Mouse (Mus musculus) 416B (cell line): ENCODE measurements around the gene Klk11.

Experiments
- DNase-seq: peaks from one replicate; pipeline ENCODE4 v3.0.0; 2011; ENCODE audit warnings: low read depth

The Klk11 gene

DNA sequence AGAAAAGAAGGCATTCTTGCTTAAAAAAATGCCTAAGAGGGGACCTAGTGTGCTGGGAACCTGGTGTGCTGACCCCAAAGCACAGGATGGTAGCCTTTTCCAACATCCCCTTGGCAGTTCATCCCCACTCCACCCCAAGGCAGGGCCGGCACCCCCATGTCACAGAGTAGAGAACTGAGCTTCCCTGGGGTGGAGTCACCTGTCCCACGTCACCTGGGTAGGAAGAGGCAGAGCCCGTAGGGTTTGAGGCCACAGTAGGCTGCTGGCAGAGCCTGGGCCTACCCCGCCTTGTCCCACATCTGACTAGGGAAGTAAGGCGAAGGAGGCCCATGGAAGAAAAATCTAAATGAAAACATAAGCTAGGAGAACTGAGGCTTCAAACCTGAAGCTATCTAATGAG lies at the start of gene Klk11:
TSS of gene Klk11 (plus strand) at position 241 of the 400 bp plus-strand sequence.
- DNase-seq, result no peak

DNA sequence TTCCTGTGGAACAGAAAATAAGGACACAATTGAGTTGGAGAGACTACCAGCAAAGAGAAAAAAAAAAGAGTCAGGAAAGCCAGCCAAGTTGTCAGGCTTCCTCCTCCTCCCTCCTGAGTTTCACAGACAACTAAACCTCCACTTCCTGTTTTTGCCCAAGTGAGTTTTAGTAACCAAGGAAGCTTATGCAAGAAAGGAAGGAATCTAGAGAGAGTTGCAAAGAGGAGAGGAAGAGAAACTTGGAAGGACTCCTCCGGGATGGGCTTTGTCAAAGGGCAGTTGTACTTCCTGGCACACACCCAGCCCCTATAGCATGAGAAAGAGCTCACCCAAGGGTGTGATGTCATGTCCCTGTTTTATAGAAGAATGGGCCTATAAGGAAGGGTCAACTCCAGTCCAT lies 26.6 kb upstream of the Klk11 start:
- DNase-seq, result peak; percentile 10

DNA sequence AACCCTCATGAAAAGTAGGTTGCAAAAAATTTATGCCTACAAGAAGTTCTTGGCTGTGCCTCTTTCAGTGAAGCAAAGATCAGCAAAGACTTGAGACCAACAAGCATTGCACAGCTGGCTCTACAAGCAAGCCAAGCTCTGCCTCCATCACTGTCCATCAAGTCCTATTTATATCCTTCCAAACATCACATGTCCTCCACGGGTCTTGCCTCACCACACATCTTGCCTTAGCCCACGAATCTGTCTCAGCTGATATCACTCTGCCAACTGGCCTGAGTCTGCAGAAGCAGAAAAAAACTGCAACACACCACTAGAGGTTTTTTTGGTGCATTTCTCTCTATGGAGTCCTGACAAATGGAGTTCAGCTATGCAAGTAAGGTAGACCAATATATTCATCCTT lies 21.6 kb upstream of the Klk11 start:
- DNase-seq, result no peak

DNA sequence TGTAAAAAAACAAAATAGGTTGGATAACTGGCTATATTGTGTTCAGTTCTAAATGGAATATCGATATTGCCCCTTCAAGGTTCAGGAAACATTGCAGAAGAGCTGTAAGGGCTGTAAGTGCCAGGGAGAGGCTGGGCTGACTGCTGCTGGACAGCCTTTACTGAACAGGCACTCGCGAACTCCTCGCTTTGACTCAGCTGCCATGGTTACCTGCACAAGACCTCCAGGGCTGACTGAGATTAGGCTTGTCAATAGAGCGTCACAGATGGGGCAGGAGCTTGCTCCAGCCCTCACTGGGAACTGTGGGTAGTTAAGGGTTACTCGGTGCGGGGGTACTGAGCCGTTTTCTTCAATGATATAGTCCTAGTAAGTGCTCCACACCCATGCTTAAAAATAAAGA lies 7.9 kb upstream of the Klk11 start:
- DNase-seq, result no peak

DNA sequence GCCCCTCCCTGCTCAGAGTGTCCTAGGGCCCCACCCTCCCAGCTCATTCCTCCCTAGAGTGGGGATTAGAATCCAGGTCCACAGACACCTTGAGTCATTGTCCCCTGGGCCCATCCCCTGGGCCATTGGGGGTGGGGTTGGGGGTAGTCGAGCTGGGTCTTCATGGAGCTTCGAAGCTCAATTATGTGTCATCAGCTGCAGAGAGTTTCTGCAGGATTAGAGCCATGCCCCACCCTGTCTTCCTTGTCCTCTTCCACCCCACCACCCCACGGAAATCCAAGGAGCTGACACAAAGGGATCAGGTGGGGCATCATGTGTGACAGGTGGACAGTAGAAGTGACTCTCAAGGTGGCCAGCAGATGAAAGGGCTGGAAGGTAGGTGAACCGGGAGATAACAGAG lies 5.8 kb upstream of the Klk11 start, which contains the start of gene Klk12:
TSS of gene Klk12 (plus strand) at position 301 of the 400 bp plus-strand sequence.
- no peak for DNase-seq

DNA sequence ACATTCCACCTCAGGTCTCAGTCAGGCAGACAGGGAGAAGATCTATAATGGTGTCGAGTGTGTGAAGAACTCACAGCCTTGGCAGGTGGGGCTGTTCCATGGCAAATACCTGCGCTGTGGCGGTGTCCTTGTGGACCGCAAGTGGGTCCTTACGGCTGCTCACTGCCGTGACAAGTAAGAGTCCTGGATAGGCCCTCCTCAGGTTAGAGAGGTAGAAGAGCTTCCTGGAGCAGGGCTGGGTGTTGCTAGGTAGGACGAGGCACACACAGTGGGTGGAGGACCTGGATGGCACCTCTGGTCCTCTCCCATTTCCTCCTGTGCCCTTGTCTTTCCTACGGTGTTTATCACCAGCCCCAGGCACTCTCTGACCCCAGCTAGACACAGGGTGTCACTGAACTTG lies 4.8 kb upstream of the Klk11 start:
- DNase-seq, result no peak

DNA sequence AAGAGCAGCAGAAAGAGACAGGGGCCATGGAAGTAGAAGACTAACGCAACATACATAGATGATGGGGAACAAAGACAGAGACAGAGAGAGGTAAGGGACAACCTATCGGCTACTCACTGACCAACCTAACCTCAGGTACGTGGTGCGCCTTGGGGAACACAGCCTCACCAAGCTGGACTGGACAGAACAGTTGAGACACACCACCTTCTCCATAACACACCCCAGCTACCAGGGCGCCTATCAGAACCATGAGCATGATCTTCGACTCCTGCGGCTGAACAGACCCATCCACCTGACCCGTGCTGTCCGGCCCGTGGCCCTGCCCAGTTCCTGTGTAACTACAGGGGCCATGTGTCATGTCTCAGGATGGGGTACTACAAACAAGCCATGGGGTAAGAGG lies 3.7 kb upstream of the Klk11 start:
- DNase-seq, result no peak

DNA sequence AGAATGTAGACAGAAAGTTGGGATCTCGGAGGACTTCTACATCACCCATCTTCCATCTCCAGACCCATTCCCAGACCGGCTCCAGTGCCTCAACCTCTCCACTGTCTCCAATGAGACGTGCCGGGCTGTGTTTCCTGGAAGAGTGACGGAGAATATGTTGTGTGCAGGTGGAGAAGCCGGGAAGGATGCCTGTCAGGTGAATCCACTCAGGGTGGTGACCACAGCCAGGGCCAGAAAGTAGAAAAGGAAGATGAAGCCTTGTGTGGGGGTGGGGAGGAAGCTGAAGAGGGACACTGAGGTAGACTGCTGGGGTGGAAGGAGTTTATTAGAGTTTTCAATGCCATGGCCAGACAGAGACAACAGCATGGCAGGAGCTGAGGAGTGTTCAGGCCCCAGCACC lies 2.5 kb upstream of the Klk11 start:
- DNase-seq, result no peak

DNA sequence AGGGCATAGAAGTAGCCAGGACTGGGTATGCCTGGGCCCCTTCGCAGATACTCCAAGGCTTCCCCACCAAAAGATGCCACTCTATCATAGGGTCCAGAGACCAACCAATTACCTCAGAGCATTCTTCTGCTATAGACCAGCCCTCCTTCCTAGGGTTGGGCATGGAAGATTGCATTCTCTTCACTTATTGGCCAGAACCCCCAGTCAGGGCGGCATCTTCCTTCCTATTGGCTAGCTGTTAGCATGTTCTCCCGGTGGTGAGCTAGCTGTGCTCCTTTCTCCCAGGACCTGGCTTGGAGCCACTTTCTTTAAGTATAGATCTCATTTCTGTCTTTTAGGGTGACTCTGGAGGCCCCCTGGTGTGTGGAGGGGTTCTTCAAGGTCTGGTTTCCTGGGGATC lies 1.5 kb upstream of the Klk11 start:
- DNase-seq, result no peak

DNA sequence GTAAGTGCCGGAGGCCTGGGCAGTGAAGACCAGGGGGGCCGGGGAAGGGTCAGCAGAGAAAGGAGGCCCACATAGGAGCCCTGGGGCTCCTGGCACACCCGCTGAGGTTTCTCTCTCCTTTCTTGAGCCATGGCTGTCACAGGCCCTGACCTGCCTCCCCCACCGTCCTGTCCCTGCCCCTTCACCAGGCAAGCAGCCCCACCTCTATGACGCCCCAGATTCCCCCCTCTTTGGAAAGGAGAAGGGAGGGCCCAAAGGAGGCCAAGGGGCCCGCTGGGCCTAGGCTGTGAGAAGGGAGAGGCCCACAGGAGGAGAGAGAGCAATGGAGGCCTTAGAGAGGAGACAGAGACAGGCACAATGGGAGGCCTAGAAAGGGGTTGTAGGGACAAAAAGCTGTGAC lies 398 bp downstream of the Klk11 start:
- DNase-seq, result no peak

DNA sequence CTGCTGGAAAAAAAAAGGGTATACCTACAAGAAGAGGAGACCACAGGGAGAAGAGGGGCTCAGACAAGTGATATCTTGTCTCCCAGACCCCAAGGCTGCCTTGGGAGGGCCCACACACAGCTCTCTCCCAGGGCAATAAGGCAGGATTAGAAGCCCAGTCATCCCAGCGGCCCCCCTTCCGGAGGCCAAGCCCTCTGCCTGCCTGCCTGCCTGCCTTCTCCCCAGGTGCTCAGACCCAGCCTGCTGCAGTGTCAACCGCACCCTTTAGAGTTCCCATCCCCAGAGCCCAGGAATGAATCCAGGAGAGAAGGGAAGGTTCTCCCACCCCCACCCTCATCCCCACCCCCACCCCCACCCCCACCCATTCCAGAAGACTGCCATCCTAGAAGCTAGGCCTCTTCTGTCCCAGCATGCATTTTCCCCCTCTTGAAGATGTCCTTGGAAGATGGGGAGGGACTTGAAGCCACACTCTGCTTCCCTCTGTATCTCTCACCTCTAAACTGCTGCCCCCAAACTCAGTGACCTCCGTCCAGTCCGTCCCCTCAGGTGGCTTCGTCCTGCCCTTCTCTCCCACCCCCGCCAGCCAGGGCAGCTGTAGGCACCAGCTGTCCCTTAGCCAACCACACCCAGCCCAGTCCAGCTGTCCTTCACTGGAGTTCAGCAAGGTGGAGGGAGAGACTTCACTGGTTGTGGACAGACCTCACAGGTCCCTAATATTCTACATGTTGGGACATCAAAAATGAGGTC lies 1.1 kb downstream of the Klk11 start:
- DNase-seq, result no peak

DNA sequence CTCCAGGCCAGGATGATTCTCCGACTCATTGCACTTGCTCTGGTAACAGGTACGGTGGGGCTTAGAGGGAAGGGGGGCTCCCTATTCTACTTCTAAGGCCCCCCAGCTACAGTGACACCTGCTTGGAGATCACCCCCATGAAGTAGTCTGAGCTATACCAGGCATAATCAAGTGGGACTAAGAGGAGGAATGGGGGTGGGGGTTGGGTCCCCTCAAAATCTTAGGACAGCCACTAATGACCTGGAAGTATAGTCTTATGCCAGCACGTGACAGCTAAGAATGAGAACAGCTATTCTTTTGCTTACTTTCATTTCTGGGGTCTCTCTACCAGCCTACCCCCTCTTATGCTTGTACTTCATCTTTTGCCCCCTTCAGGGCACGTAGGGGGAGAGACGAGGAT lies 2.1 kb downstream of the Klk11 start:
- DNase-seq, result no peak

DNA sequence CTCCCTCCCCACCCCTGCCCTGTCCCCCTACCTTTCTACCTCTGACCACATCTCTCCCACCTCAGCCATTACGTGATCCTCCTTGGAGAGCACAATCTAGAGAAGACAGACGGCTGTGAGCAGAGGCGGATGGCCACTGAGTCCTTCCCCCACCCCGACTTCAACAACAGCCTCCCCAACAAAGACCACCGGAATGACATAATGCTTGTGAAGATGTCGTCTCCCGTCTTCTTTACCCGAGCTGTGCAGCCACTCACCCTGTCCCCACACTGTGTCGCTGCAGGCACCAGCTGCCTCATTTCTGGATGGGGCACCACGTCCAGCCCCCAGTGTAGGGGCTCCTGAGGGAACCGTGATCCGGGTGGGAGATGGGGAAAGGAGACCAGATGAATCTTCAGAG lies 3.0 kb downstream of the Klk11 start:
- DNase-seq, result no peak

DNA sequence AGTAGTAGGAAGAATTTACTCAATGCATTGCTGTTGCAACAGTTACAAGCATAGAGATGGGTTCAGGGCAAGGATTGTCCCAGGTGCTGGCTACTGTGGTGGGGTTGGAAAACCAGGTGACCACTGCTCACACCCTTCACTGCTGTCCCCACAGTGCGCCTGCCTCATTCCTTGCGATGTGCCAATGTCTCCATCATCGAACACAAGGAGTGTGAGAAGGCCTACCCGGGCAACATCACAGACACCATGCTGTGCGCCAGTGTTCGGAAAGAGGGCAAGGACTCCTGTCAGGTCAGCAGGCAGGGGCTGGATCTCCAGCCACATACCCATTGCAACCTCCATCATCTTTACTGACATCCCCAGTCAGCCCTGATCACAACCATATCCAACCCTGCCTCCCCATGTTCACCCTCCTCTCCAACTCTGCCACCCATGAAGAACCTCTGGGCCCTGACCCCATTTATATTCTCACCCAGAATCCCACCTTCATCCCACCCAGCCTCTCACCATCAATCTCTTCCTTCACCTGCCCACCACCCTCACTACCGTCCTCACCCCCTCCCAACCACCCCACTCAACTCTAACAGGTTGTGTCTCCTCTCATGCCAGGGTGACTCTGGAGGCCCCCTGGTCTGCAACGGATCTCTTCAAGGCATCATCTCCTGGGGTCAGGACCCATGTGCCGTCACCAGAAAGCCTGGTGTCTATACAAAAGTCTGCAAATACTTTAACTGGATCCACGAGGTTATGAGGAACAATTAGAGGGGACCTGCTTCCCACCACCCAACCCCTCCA lies 4.0 kb downstream of the Klk11 start:
- no peak for DNase-seq

DNA sequence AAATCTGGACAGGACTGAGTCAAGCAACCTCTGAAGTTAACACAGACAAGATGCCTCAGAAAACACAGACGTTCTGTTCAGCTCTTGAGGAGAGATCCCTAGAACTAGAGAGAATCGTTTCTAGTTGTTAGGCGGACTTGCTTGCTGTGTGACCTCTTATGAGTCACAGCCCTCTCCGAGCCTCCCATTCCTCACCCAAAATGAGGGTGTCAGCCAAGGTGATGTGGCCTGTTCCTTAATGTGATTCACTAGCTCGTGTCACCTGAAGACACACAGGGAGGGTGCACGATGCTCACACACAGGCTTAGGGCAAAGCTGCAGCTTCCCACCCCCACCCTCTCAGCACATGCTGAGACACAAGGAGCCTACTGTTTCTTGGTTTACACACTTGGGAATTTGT lies 5.8 kb downstream of the Klk11 start:
- no peak for DNase-seq

DNA sequence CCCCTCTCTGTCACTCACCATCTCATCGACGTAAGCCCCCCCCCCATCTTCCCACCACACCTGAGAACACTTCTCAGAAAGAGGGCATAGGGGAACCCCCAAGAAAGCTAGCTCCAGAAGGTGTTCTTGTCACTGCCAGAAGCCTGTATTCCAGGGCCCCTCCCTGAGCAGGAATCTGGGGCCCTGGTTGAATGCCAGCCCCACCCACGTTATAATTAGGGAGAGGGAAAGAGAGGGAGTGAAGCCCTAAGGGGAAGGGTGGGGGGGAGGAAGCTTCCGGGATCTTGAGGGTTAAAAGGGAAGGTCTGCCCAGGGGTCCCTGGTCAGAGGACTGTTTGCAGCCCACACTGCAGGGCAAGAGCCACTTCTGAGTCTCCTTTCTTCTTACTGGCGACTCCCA lies 6.3 kb downstream of the Klk11 start, which contains the start of gene Klk10:
TSS of gene Klk10 (plus strand) at position 290 of the 400 bp plus-strand sequence.
- DNase-seq, result no peak

DNA sequence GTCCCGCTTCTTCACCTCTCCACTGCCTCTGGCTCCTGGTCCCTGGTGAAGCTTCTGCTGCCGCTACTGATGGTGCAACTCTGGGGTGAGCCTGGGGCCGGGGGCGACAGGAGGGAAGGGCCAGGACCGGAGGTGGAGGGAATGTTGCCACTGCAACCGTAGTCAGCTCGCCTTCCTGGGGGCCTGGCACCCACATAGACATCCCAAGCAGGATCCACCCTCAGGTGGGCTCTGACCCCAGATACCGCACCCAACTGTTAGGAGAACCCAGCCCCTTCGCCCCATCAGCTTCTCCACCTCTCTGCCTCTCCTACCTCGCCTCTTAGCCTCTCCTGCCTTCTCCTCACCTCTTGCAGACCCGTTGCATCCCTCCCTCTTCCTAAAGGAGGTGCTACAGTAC lies 7.1 kb downstream of the Klk11 start:
- DNase-seq, result no peak

DNA sequence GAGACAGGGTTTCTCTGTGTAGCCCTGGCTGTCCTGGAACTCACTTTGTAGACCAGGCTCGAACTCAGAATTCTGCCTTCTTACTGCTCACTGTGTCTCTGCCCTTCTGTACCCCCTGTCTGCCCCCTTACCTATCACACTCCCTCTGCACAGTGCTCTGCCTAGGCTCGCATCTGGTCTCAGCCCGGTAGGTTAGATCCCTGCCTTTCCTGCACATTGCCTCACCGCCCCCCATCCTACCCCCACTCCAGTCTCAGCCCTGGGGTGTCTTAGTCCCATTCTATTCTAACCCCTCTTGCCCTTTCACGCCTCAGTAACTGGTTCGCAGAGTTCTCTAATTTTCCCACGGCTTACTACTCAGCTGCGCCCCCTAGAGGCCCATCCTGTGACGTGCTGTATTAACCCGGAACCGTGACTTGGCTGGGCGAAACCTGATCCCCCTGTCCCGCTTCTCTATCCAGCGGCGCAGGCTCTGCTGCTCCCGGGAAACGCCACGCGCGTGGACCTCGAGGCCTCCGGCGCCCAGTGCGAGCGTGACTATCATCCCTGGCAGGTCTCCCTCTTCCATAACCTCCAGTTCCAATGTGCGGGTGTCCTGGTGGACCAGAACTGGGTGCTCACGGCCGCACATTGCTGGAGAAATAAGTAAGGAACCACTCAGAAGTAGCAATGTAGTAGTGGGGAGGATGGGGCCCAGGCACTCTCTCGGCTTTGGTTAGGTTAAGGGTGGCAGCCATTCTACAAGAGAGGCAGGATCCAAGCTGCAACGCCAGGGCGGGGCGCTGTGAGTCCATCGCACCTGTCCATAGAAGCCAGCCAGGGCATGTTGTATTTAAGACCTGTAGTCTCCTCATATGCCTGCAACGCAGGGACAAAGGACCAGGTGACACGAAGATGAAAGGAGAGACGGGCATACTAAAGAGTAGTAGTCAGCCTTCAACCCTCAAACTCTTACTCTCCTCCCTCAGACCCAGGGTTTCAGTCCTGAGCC lies 8.2 kb downstream of the Klk11 start:
- DNase-seq, result peak; percentile 68

DNA sequence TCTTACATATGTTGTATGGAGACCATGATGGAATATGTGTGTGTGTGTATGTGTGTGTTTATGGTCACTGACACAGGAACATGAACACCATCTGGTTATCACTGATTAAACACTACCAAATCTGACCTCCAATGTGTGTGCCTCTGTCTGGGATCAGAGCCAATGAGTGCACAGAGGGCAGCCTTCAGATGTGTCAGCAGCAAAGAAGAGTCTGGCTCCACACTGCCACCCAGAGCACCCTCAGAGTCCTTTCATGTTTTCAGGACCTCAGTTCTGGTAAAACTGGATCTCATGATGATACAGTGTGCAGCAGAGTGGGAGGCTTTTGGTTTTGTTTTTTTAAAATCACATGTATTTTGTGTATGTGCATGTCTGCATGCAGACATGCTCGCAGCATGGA lies 10.9 kb downstream of the Klk11 start:
- peak; percentile 45 for DNase-seq

DNA sequence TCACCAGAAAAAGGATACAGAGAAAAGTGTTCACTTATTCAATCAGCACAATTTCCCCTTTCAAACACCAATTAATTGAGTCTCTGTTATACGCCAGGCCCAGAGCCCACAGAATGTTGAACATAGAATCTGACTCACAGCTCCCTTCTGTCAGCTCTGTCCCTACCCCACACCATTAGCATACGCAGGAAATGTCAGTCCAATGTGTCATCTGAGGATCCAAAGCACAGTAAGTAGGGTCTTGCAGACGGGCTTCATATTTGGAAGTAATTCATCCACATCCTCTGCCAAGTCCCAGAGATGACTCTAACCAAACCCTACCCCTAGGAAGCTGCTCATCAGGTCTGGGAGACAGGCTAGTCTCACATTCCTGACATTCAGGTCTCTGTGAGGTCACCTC lies 13.7 kb downstream of the Klk11 start:
- DNase-seq, result no peak

DNA sequence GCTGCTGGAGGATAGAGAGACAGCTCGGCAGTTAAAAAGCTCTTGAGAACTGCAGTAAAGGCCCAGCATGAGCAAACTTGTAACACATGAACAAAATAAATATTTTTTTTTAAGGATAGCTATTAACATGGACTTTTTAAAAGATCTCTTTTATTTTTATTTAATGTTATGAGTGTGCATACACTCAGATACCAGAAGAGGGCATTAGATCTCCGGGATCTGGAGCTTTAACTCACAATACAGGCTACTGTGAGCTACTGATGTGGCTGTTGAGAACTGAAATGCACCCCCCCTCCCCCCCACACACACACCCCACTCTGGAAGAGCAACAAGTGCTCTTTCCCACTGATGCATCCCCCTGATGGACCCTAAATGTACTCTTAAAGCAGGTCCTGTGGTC lies 14.9 kb downstream of the Klk11 start:
- peak; percentile 5 for DNase-seq

DNA sequence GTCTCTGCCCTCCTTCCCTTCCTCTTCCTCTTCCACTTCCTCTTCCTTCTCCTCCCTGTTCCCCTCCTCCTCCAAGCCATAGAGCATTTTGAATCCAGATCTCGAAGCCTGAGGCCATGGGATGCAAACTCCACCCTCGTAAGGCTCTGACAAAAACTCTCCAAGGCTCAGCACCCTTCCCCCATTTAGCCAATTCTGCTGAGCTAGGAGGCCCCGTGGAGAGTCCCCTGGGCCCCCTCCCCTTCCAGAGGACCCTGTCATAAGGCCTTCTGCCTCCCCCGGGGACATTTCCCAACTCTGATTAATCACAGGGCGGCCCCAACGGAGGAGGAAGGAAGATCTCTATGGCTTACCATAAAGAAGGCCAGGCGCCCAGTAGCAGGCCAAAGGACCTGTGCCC lies 17.2 kb downstream of the Klk11 start, which contains the start of gene Klk9:
TSS of gene Klk9 (plus strand) at position 301 of the 400 bp plus-strand sequence.
- DNase-seq, result no peak
